Mouse (Mus musculus) A20 (cell line): Measurements from ENCODE around the gene Vmac.
A peak's percentile ranks its signal among the peaks of the same experiment; 100 is the strongest.

ENCODE experiments used
- DNase-seq: peaks from one replicate; pipeline ENCODE4 v3.0.0-alpha.2; 2011; ENCODE audit warnings: low read depth, low spot score

Gene Vmac

GRCm38 (mm10) chr17:56740118-56740787 is 22.4 kb upstream of the Vmac start:
- DNase-seq = no peak

GRCm38 (mm10) chr17:56738221-56738620 is 20.4 kb upstream of the Vmac start:
- no peak for DNase-seq

- peak; percentile 61 for DNase-seq
Measured at GRCm38 (mm10) chr17:56736534-56736933, 18.7 kb upstream of the Vmac start.

- no peak for DNase-seq
Measured at GRCm38 (mm10) chr17:56729656-56730055, 11.8 kb upstream of the Vmac start.

- DNase-seq = no peak
Measured at GRCm38 (mm10) chr17:56729151-56729550, 11.3 kb upstream of the Vmac start.

- no peak for DNase-seq
Measured at GRCm38 (mm10) chr17:56728117-56728516, 10.3 kb upstream of the Vmac start.

GRCm38 (mm10) chr17:56727659-56728058 is 9.8 kb upstream of the Vmac start:
- peak; percentile 74 for DNase-seq

- peak; percentile 56 for DNase-seq
Measured at GRCm38 (mm10) chr17:56727029-56727649, 9.3 kb upstream of the Vmac start.

- no peak for DNase-seq
Measured at GRCm38 (mm10) chr17:56723419-56724161, 5.8 kb upstream of the Vmac start.

- DNase-seq = no peak
Measured at GRCm38 (mm10) chr17:56722441-56722840, 4.6 kb upstream of the Vmac start.

GRCm38 (mm10) chr17:56716655-56717362 is 1.0 kb downstream of the Vmac start:
- peak; percentile 99 for DNase-seq

GRCm38 (mm10) chr17:56715914-56716654 is 1.7 kb downstream of the Vmac start:
- DNase-seq = no peak

- no peak for DNase-seq
Measured at GRCm38 (mm10) chr17:56715360-56715759, 2.5 kb downstream of the Vmac start.

- no peak for DNase-seq
Measured at GRCm38 (mm10) chr17:56709708-56710107, 8.1 kb downstream of the Vmac start.

- no peak for DNase-seq
Measured at GRCm38 (mm10) chr17:56708692-56709091, 9.1 kb downstream of the Vmac start.

- no peak for DNase-seq
Measured at GRCm38 (mm10) chr17:56706515-56706914, 11.3 kb downstream of the Vmac start.

GRCm38 (mm10) chr17:56703038-56703437 is 14.8 kb downstream of the Vmac start:
- DNase-seq = no peak

- DNase-seq = no peak
Measured at GRCm38 (mm10) chr17:56700451-56700850, 17.4 kb downstream of the Vmac start.

GRCm38 (mm10) chr17:56693851-56694310 is 23.9 kb downstream of the Vmac start:
- DNase-seq = no peak

- no peak for DNase-seq
Measured at GRCm38 (mm10) chr17:56693395-56693794, 24.4 kb downstream of the Vmac start.

- peak; percentile 87 for DNase-seq
Measured at GRCm38 (mm10) chr17:56688689-56689088, 29.1 kb downstream of the Vmac start.
